Mouse (Mus musculus) neural tube, embryonic 15.5 days (tissue): Measurements from ENCODE around the gene Idh3a. TPM values are rescaled to one million over a fixed set of nuclear protein-coding genes. Genes with fewer than 3 reads are reported as not detected.
A peak's percentile ranks its signal among the peaks of the same experiment; 100 is the strongest.
"Not testable (repeated sequence)": the region's sequence is repeated elsewhere in the genome, so short reads cannot be mapped to it uniquely, and the experiment has no call there.

ENCODE experiments used
- ATAC-seq: fragments of 200-750 bp; cut with Nextera tagmentation; 2 replicates; pipeline ENCODE4 v1.8.0; 2017; ENCODE audit warnings: mild to moderate bottlenecking, moderate TSS enrichment, moderate library complexity; ENCODE audit not compliant: low FRiP score
- H3K27ac ChIP-seq: fragments of 300-500 bp; sonication (generic); replicated peaks from 2 replicates; pipeline ENCODE4 v1.5.1; 2015; ENCODE audit warnings: mild to moderate bottlenecking, inconsistent platforms
- H3K27me3 ChIP-seq: fragments of 300-500 bp; sonication (generic); replicated peaks from 2 replicates; pipeline ENCODE4 v1.6.1; 2015; ENCODE audit warnings: inconsistent platforms
- H3K36me3 ChIP-seq: fragments of 300-500 bp; sonication (generic); 2 replicates; pipeline ENCODE4 v1.6.1; 2015; ENCODE audit warnings: inconsistent platforms
- H3K4me1 ChIP-seq: fragments of 300-500 bp; sonication (generic); 2 replicates; pipeline ENCODE4 v1.6.1; 2015; ENCODE audit warnings: inconsistent platforms
- H3K4me2 ChIP-seq: fragments of 300-500 bp; sonication (generic); 2 replicates; pipeline ENCODE4 v1.6.1; 2015; ENCODE audit warnings: inconsistent platforms, mild to moderate bottlenecking, moderate library complexity
- H3K4me3 ChIP-seq: fragments of 300-500 bp; sonication (generic); replicated peaks from 2 replicates; pipeline ENCODE4 v1.5.1; 2015; ENCODE audit warnings: mild to moderate bottlenecking, inconsistent platforms
- H3K9ac ChIP-seq: fragments of 300-500 bp; sonication (generic); replicated peaks from 2 replicates; pipeline ENCODE4 v1.6.1; 2015; ENCODE audit warnings: mild to moderate bottlenecking, inconsistent platforms
- H3K9me3 ChIP-seq: fragments of 300-500 bp; sonication (generic); replicated peaks from 2 replicates; pipeline ENCODE4 v1.6.1; 2016; ENCODE audit warnings: inconsistent platforms
- WGBS: fragments of 180-500 bp; shearing (Covaris S2); methylation state at CpG from one replicate; pipeline ENCODE4 v1.1.7; 2015; ENCODE audit warnings: mixed read lengths; 5-methylcytosine and 5-hydroxymethylcytosine counted together
- polyA plus RNA-seq: library from polyadenylated mRNA; unstranded; fragments of >200 nt; fragmentation: Nextera tagmentation; extraction: Ambion mirVana; gene quantifications from 2 replicates; pipeline ENCODE4 v1.2.1, GENCODE M21; 2015

Gene Idh3a
- polyA plus RNA-seq, 1 experiment from 2014 or later: 173 TPM

DNA sequence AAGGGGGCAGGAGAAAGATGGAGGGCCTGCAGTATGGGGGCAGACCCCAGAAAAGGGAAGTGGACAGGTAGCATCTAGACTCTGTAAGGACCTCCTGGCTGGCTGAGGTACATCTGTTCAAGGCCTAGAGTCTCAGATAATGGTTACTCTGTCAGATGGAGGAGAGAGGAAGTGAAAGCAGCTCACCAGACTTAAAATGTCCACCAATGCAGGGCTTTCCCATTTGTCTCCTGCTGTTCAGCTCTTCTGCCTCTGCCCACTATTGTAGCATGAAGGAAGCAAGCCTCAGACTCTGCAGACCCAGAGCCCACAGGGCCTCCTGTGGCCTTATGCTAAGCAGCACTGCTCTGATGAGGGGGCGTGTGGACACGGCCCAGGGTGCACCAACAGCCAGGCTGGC is 31.1 kb upstream of the Idh3a start:
- no peaks in the 10 kb centered on the region for H3K27me3 ChIP-seq
- no peak overlapping the region for H3K4me3 ChIP-seq
- H3K4me2 ChIP-seq: no peak overlapping the region
- H3K9me3 ChIP-seq: no peaks in the 10 kb centered on the region
- H3K4me1 ChIP-seq: peaks cover 12% of the 10 kb centered on the region
- H3K9ac ChIP-seq: no peak overlapping the region
- H3K36me3 ChIP-seq: no peaks in the 10 kb centered on the region
- H3K27ac ChIP-seq: no peak overlapping the region
- 63% methylated on average over 2 of the region's 2 CpGs for WGBS
- ATAC-seq: no peak

DNA sequence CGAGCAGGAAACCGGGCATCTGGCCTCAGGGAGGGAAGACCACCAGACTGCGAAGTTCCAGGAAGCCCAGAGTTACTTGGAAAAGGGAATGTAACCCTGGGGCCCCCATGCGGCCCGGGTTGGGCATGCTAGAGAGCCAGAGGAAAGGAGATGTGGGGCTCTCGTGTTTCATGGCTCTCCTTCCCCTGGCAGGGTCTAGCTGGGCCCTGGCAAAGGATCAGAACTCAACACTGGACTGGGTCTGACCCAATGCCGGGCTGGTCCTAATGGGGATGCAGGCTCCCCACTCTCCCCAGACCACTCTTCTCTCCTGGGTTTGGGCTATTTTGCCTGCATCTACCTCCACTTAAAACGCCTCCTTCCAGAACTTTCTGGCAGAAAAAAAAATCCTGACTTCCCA is 27.4 kb upstream of the Idh3a start:
- Histone ChIP-seq H3K4me1 (peaks cover 16% of the 10 kb centered on the region), H3K27me3 (no peaks in the 10 kb centered on the region), H3K27ac (no peak overlapping the region), H3K9me3 (no peaks in the 10 kb centered on the region), H3K4me2 (0 out of 2 replicates have a peak overlapping the region, but pooled peaks have one; percentile 73), H3K36me3 (no peaks in the 10 kb centered on the region), H3K4me3 (no peak overlapping the region), H3K9ac (no peak overlapping the region)
- WGBS: 77% methylated on average over 8 of the region's 8 CpGs
- ATAC-seq: no peak

DNA sequence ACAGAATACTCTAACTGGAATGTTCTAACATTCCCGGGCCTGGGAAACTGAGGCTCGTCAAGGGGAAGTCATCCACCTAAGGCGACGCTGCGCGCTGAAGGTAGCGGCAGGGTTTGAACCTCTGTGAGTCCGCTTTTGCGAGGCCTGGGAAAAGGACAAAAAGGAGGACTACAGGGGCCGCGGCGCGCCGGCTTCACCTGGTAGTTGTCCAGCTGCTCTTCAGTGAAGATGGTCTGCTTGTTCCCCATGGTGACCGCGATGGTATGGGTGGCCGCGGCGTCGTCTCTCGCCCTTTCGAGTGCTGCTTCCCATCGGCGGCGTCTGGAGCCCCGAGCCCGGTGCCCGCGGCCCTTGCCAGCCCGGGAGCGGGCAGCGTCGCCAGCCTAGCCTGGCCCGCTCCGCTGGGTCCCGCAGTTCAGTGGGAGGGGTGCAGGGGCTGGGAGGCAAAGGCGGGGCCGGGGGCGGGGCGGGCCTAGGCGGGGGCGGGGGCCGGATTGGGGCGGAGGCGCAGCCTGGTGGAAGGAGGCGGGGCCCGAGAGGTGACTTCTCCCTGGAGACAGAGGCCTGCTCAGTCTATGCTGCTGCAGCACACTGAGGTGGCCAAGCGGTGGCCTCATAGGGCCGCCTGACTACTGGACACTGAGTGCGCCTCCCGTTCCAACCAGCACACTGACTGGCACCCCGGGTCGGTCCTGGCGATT is 26.2 kb upstream of the Idh3a start, which contains the start of gene Cib2:
Cib2 (minus strand) TSS at position 448 of the 701 bp plus-strand sequence.
- Histone ChIP-seq H3K9ac (peak within 1 kb of the TSS; percentile 58), H3K4me2 (peak within 1 kb of the TSS; percentile 73), H3K27me3 (no peaks in the 10 kb centered on the region), H3K27ac (0 out of 2 replicates have a peak within 1 kb of the TSS, but pooled peaks have one; percentile 3), H3K9me3 (no peaks in the 10 kb centered on the region), H3K4me3 (peak within 1 kb of the TSS; percentile 49), H3K36me3 (no peaks in the 10 kb centered on the region), H3K4me1 (peaks cover 16% of the 10 kb centered on the region)
- peak; percentile 94 for ATAC-seq
- 2% methylated on average over 50 of the region's 54 CpGs for WGBS

DNA sequence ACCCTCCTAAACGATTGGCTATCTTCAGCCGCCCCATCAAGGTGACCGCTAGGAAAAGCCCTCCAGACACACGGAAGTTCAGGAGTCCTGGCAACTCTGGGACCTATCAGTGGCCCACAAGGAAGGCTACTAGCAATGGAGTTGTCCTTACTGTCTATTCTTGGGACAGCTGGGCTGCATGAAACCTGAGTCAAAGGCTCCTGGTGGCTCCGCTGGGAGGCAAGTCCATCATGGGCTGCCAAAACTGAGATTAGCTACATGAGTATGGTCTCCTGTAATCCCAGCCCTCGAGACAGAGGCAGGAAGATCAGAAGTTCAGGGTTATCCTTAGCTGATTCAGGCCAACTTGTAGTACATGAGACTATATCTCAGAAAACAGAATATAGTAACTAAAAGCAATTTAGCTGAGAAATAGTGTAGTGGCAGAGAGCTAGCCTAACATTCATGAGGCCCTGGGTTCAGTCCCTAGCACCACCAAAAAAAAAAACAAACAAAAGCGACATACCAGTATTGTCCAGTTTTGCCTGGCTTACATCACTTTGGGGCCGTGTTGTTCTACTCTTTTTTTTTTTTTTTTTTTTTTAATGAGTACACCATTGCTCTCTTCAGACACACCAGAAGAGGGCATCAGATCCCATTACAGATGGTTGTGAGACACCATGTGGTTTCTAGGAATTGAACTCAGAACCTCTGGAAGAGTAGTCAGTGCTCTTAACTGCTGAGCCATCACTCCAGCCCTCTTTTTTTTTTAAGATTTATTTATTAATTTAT is 25.1 kb upstream of the Idh3a start:
- peaks cover 16% of the 10 kb centered on the region for H3K4me1 ChIP-seq
- no peak for ATAC-seq
- no peaks in the 10 kb centered on the region for H3K27me3 ChIP-seq
- no peaks in the 10 kb centered on the region for H3K36me3 ChIP-seq
- 93% methylated on average over 8 of the region's 8 CpGs for whole genome bisulfite sequencing
- no peak overlapping the region for H3K4me3 ChIP-seq
- no peak overlapping the region for H3K27ac ChIP-seq
- no peaks in the 10 kb centered on the region for H3K9me3 ChIP-seq
- no peak overlapping the region for H3K4me2 ChIP-seq
- H3K9ac ChIP-seq: no peak overlapping the region

DNA sequence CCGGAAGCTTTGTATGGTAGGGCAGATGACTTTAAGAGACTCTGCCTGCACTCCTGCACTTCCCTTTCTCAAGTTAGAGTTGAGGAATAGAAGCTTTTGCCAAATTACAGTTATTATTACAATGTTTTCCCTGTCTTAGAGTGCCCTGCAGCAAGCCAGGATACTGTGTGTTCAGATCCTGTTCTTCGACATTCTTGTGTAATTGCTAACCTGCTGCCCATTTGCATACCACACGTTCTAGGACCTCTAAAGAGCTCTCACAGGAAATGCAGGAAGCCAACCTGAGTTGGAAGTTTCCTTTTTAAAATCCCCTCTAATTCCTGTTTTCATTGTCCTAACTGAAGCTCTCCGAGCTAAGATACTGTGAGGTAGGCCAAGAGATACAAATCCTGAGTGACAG is 19.2 kb upstream of the Idh3a start:
- no peaks in the 10 kb centered on the region for H3K4me1 ChIP-seq
- no peak overlapping the region for H3K4me2 ChIP-seq
- no peaks in the 10 kb centered on the region for H3K27me3 ChIP-seq
- WGBS: 57% methylated on average over 4 of the region's 4 CpGs
- H3K27ac ChIP-seq: no peak overlapping the region
- H3K4me3 ChIP-seq: no peak overlapping the region
- no peaks in the 10 kb centered on the region for H3K9me3 ChIP-seq
- ATAC-seq: no peak
- no peak overlapping the region for H3K9ac ChIP-seq
- H3K36me3 ChIP-seq: no peaks in the 10 kb centered on the region

DNA sequence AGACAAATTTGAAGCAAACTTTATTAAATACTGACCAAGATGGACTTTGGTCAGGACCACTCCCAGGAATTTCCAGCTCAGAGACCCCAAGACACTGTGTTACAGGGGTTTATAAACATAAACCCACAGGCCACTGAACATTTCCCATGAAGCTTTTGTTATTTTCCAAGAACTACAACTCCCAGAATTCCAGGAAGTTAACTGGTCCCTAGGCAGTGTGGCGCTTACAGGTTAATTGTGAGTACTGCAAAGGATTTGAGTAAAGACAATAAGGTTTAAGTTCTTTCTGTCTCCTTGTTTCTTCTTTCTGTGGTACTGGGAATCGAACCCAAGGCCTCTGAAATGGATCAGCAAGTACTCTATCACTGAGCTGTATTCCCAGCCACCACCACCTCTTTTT is 17.4 kb upstream of the Idh3a start:
- no peak overlapping the region for H3K9ac ChIP-seq
- no peaks in the 10 kb centered on the region for H3K36me3 ChIP-seq
- H3K9me3 ChIP-seq: no peaks in the 10 kb centered on the region
- 46% methylated on average over 2 of the region's 2 CpGs for WGBS
- no peak overlapping the region for H3K4me3 ChIP-seq
- H3K27me3 ChIP-seq: no peaks in the 10 kb centered on the region
- H3K27ac ChIP-seq: no peak overlapping the region
- no peak for ATAC-seq
- H3K4me2 ChIP-seq: no peak overlapping the region
- H3K4me1 ChIP-seq: no peaks in the 10 kb centered on the region

DNA sequence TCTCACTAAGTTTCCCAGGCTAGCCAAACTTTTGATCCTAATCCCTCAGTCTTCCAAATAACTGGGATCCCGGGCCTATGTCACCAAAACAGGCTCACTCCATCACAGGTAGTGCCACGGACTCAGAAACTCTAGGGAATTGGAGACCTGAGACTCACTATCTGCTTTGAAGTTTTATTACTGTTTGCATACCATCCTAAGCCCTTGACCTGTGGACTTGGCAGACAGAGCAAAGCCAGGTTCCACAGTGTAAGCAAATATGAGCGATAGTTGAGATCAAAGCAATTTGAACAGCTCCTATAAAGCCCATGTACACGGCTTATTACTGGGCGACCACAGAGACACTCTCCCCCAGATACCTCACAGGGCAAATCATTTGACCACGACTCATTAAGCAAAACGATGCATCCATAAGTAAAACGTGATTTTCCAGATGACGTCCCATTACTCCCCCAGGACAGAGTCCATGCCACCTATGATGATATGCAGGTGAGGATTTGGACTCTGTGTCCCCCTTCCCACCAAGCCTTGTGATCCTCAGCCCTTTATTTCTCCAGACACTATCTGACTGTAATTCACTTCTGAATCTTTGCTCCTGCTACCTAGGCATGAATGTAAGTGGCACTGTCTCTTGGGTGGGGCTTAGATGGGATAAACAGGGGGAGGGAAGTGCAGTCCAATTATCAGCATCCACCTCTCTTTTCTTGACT is 14.8 kb upstream of the Idh3a start:
- H3K4me2 ChIP-seq: no peak overlapping the region
- H3K9me3 ChIP-seq: no peaks in the 10 kb centered on the region
- no peak overlapping the region for H3K9ac ChIP-seq
- no peak for ATAC-seq
- H3K36me3 ChIP-seq: no peaks in the 10 kb centered on the region
- H3K4me3 ChIP-seq: no peak overlapping the region
- H3K4me1 ChIP-seq: no peaks in the 10 kb centered on the region
- WGBS: 76% methylated on average over 9 of the region's 9 CpGs
- no peak overlapping the region for H3K27ac ChIP-seq
- no peaks in the 10 kb centered on the region for H3K27me3 ChIP-seq

DNA sequence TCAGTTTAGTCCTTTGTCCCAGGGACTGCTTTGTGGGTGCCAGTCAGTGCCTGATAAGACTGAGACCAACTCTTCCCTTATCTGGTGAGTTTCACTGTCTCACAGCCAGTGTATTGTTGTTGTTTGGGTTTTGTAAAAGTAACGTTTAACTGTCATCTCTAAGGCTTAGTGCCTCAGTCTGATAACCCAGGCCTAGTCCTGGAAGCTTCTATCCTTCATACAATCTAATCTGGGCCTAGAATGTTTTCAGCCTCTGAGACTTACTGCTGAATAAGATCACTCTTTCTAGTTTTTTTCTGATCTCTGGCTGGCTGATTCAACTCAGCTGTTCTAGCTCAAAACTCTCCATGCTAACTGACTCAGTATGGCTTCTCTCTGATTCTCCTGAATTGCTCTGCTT is 2.4 kb upstream of the Idh3a start:
- Histone ChIP-seq H3K27me3 (no peaks in the 10 kb centered on the region), H3K36me3 (no peaks in the 10 kb centered on the region), H3K27ac (no peak overlapping the region), H3K4me1 (peaks cover 23% of the 10 kb centered on the region), H3K4me2 (no peak overlapping the region), H3K4me3 (no peak overlapping the region), H3K9ac (no peak overlapping the region), H3K9me3 (no peaks in the 10 kb centered on the region)
- ATAC-seq: no peak
- WGBS: 72% methylated on average over 1 of the region's 1 CpGs

DNA sequence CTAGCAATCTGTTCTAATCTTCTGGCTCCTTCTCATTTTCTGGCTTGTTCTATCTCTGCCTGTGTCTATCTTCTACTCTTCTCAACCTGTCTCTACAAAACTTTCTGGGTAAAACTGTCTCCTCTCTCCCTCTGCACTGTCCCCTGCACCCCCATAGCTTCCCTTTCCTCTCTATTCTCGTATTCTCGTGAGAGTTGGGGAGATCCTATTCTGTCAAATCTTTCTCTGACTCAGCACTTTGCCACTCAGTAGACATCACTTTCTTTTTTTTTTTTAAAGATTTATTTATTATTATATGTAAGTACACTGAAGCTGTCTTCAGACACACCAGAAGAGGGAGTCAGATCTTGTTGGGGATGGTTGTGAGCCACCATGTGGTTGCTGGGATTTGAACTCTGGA is 2.0 kb upstream of the Idh3a start:
- not testable (repeated sequence) for H3K9me3 ChIP-seq, H3K4me2 ChIP-seq, H3K36me3 ChIP-seq, ATAC-seq, H3K9ac ChIP-seq, H3K4me3 ChIP-seq, H3K27me3 ChIP-seq, H3K27ac ChIP-seq
- peaks cover 24% of the 10 kb centered on the region for H3K4me1 ChIP-seq
- WGBS: 97% methylated on average over 2 of the region's 2 CpGs

DNA sequence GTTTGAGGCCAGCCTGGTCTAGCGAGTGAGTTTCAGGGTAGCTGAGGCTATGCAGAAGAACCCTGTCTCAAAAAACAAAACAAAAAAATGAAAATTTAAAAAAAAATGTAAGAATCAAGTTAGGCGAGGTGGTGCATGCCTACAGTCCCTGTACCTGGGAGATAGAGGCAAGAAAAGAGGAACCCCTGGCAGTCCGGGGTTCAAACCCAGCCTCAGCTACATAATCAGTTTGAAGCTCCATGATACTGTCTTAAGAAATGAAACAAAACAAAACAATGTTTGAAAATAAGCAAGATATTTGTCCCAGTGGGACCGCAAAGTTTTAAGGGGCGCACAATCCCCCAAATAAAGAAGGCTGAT is 315 bp upstream of the Idh3a start:
- H3K4me2 ChIP-seq: peak overlapping the region; percentile 86
- peak overlapping the region; percentile 95 for H3K4me3 ChIP-seq
- H3K27me3 ChIP-seq: no peaks in the 10 kb centered on the region
- no peaks in the 10 kb centered on the region for H3K9me3 ChIP-seq
- WGBS: 34% methylated on average over 5 of the region's 5 CpGs
- H3K27ac ChIP-seq: peak overlapping the region; percentile 78
- peaks cover 24% of the 10 kb centered on the region for H3K4me1 ChIP-seq
- peak overlapping the region; percentile 41; the same call in 1 of the 2 replicates for H3K9ac ChIP-seq
- peak; percentile 41 for ATAC-seq
- peaks cover 6% of the 10 kb centered on the region for H3K36me3 ChIP-seq

DNA sequence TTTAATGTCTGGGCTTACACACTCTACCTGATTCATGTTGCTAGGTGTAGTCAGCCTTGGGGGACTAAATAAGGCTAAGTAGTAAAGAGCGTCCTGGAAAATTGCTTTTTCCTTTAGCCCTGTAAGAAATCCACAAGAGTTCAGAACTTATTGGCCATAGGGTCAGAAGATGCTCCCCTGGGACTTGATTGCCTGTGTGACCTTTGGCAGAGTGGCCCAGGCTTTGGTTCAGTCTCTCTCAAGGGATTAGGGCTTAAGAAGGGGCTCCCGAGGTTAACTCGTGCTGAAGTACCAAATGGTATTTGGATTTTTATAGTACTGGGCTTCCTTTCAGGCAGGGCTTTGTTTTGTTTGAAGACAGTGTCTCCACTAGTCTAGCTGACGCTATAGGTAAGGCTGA is 1.7 kb downstream of the Idh3a start:
- Histone ChIP-seq H3K9me3 (no peaks in the 10 kb centered on the region), H3K27ac (no peak overlapping the region), H3K9ac (0 out of 2 replicates have a peak overlapping the region, but pooled peaks have one; percentile 94), H3K4me3 (peak overlapping the region; percentile 95), H3K4me2 (peak overlapping the region; percentile 86), H3K4me1 (peaks cover 24% of the 10 kb centered on the region), H3K36me3 (peaks cover 18% of the 10 kb centered on the region), H3K27me3 (no peaks in the 10 kb centered on the region)
- no peak for ATAC-seq
- 79% methylated on average over 4 of the region's 4 CpGs for WGBS
